Mouse (Mus musculus) liver, embryonic 14.5 days (tissue): ENCODE results near the gene Tepp.

Experiments
- CTCF ChIP-seq: IDR thresholded peaks from 2 replicates; pipeline ENCODE4 v1.5.1; 2016; ENCODE audit warnings: antibody characterized with exemption, low read depth, control low read depth
- EP300 ChIP-seq: IDR thresholded peaks from 2 replicates; pipeline ENCODE4 v1.6.1; 2016; ENCODE audit warnings: antibody characterized with exemption, low read depth

DNA sequence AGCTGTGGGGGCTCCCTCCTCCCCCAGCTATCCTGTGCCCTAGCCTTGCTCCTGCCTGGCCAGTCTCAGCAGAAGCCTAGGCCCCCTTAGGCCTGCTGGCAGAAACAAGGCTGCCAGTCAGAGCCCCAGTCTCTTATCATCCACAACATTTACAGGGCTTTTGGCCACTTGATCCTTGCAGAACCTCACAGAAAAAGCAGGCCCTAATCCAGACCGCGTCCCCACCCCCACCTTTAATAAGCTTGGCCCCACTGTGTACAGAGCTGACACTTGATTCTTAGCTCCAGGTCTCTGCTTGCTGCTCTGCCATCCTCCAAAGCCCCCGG is 50.6 kb downstream of the Tepp start:
- no peak for TF ChIP-seq CTCF
- TF ChIP-seq EP300, result no peak
